Mouse (Mus musculus) myocyte (in vitro differentiated cells): Measurements from ENCODE around the gene Ehbp1.

Experiments used
- CEBPB ChIP-seq: IDR thresholded peaks from 2 replicates; pipeline ENCODE4 v1.6.1; 2011; ENCODE audit warnings: mild to moderate bottlenecking, moderate library complexity; ENCODE audit not compliant: poor library complexity, insufficient read depth, severe bottlenecking
- E2F4 ChIP-seq: IDR thresholded peaks from one replicate; pipeline ENCODE4 v1.6.1; 2011; ENCODE audit warnings: mild to moderate bottlenecking, control low read depth, moderate library complexity; ENCODE audit not compliant: insufficient read depth
- MAX ChIP-seq: IDR thresholded peaks from one replicate; pipeline ENCODE4 v1.6.1; 2011; ENCODE audit warnings: low read depth, mild to moderate bottlenecking, control low read depth
- MYOG ChIP-seq, 3 experiments: IDR thresholded peaks; one replicate each; pipeline ENCODE4 v1.6.1; 2011; ENCODE audit warnings: control low read depth in 2 of 3, low read depth in 2 of 3, mild to moderate bottlenecking in 2 of 3; ENCODE audit not compliant: insufficient read length in 2 of 3, control insufficient read depth in 1 of 3, insufficient read depth in 1 of 3
- POLR2A ChIP-seq: IDR thresholded peaks from one replicate; pipeline ENCODE4 v1.6.1; 2011; ENCODE audit warnings: low read depth, mild to moderate bottlenecking, control low read depth, moderate library complexity; ENCODE audit not compliant: insufficient read length
- POLR2AphosphoS2 ChIP-seq: IDR thresholded peaks from one replicate; pipeline ENCODE4 v1.6.1; 2011; ENCODE audit warnings: low read depth, control low read depth; ENCODE audit not compliant: insufficient read length
- REST ChIP-seq: IDR thresholded peaks from one replicate; pipeline ENCODE4 v1.6.1; 2011; ENCODE audit warnings: mild to moderate bottlenecking, control low read depth, moderate library complexity; ENCODE audit not compliant: insufficient read depth, insufficient read length
- SRF ChIP-seq: IDR thresholded peaks from one replicate; pipeline ENCODE4 v1.6.1; 2011; ENCODE audit warnings: low read depth; ENCODE audit not compliant: control insufficient read depth, insufficient read length
- TCF12 ChIP-seq: IDR thresholded peaks from one replicate; pipeline ENCODE4 v1.6.1; 2011; ENCODE audit warnings: mild to moderate bottlenecking, control low read depth; ENCODE audit not compliant: poor library complexity, insufficient read depth, severe bottlenecking
- TCF3 ChIP-seq: IDR thresholded peaks from one replicate; pipeline ENCODE4 v1.6.1; 2011; ENCODE audit warnings: low read depth, control low read depth; ENCODE audit not compliant: insufficient read length
- USF1 ChIP-seq: IDR thresholded peaks from one replicate; pipeline ENCODE4 v1.6.1; 2011; ENCODE audit warnings: low read depth, mild to moderate bottlenecking, control low read depth, moderate library complexity

- TF ChIP-seq MAX: no peak
- no peak for TF ChIP-seq E2F4
- no peak for TF ChIP-seq MYOG (IDR thresholded peaks at IDR 0.05; ENCODE audit: control insufficient read depth in 1 of 3, insufficient read depth in 1 of 3, insufficient read length in 2 of 3, low read depth in 2 of 3)
- TF ChIP-seq TCF3: no peak
- TF ChIP-seq POLR2A: no peak
- no peak for TF ChIP-seq REST
- TF ChIP-seq CEBPB: no peak
- TF ChIP-seq TCF12: no peak
- TF ChIP-seq POLR2AphosphoS2: no peak
- no peak for TF ChIP-seq USF1
- no peak for TF ChIP-seq SRF
These were observed 24.4 kb upstream of the Ehbp1 start for GRCm38 (mm10) chr11:22366486-22366885.
